Mouse (Mus musculus): ENCODE data around the gene Rpl41.

- TF ChIP-seq POLR2A (IDR thresholded peaks at IDR 0.05; ENCODE audit: borderline replicate concordance, control insufficient read depth, low read depth, low read length) (no peak), CTCF (IDR thresholded peaks at IDR 0.05; ENCODE audit: control insufficient read depth, insufficient read depth, low read length) (no peak)
Observed at GRCm38 (mm10) chr10:128516677-128517076, 32.4 kb downstream of the Rpl41 start.

Measured in bone marrow, adult 2 months (tissue).